Mouse (Mus musculus) ES-Bruce4 (cell line): ENCODE measurements around the gene Myo10. TPM values are rescaled to one million over a fixed set of nuclear protein-coding genes. Genes with fewer than 3 reads are reported as not detected.

ENCODE experiments used
- H3K27ac ChIP-seq: 2 replicates; pipeline ENCODE4 v1.5.1; 2012; ENCODE audit warnings: low read length, inconsistent platforms; ENCODE audit not compliant: insufficient read depth
- H3K27me3 ChIP-seq: 2 replicates; pipeline ENCODE4 v1.6.1; 2012; ENCODE audit warnings: mild to moderate bottlenecking, low read length, inconsistent platforms; ENCODE audit not compliant: control insufficient read depth, poor library complexity, insufficient read depth, severe bottlenecking
- H3K36me3 ChIP-seq: 2 replicates; pipeline ENCODE4 v1.6.1; 2012; ENCODE audit warnings: inconsistent platforms, mild to moderate bottlenecking, low read length, moderate library complexity; ENCODE audit not compliant: control insufficient read depth, poor library complexity, insufficient read depth, severe bottlenecking
- H3K4me1 ChIP-seq: one replicate; pipeline ENCODE4 v1.8.1; 2011; ENCODE audit warnings: low read length; ENCODE audit not compliant: control insufficient read depth, insufficient read depth
- H3K4me3 ChIP-seq: 2 replicates; pipeline ENCODE4 v1.5.1; 2011; ENCODE audit warnings: low read depth, mild to moderate bottlenecking, low read length
- H3K9ac ChIP-seq: 2 replicates; pipeline ENCODE4 v1.6.1; 2012; ENCODE audit warnings: low read depth, mild to moderate bottlenecking, inconsistent platforms; ENCODE audit not compliant: poor library complexity, severe bottlenecking
- H3K9me3 ChIP-seq: replicated peaks from 2 replicates; pipeline ENCODE4 v1.6.1; 2012; ENCODE audit warnings: mild to moderate bottlenecking, low read length, inconsistent platforms; ENCODE audit not compliant: control insufficient read depth, poor library complexity, insufficient read depth, severe bottlenecking
- CTCF ChIP-seq: IDR thresholded peaks from one replicate; pipeline ENCODE4 v1.8.1; 2011; ENCODE audit warnings: low read depth, low read length
- EP300 ChIP-seq: IDR thresholded peaks from 2 replicates; pipeline ENCODE4 v1.6.1; 2011; ENCODE audit warnings: low read depth, low read length; ENCODE audit not compliant: insufficient read depth
- POLR2A ChIP-seq: IDR thresholded peaks from one replicate; pipeline ENCODE4 v1.8.1; 2011; ENCODE audit warnings: low read length; ENCODE audit not compliant: insufficient read depth
- polyA plus RNA-seq: library from polyadenylated mRNA; stranded (reverse); fragments of >200 nt; gene quantifications from 2 replicates; pipeline ENCODE4 v1.2.4, GENCODE M21; 2011; ENCODE audit warnings: low read depth; ENCODE audit not compliant: missing spikeins, insufficient read depth, insufficient read length

The Myo10 gene
- polyA plus RNA-seq, 1 experiment: 171 TPM

DNA sequence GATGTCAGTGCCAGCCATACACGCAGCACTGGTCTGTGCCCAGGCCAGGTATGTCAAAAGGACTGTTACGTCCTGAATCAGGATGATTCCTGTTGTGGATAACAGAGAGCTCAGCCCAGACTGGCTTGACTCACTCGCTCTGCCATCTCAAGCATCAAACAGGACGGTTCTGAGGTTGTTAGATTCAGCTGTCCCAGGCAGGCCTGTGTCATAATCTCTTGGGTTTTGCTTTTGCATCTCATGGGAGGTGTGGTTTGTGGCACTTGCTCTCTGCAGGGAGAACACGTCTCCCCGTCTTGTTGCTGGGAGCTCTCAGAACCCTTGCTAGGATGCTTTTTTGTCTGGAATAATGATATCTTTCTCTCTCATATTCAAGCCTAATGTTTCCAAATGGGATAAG lies 97.9 kb downstream of the Myo10 start:
- Histone ChIP-seq H3K4me1 (peaks cover 10% of the 10 kb centered on the region), H3K27ac (no peak overlapping the region), H3K9ac (no peak overlapping the region), H3K27me3 (no peaks in the 10 kb centered on the region), H3K9me3 (no peaks in the 10 kb centered on the region), H3K4me3 (no peak overlapping the region), H3K36me3 (no peaks in the 10 kb centered on the region)
- no peak for TF ChIP-seq POLR2A
- TF ChIP-seq EP300: no peak
- TF ChIP-seq CTCF: no peak

DNA sequence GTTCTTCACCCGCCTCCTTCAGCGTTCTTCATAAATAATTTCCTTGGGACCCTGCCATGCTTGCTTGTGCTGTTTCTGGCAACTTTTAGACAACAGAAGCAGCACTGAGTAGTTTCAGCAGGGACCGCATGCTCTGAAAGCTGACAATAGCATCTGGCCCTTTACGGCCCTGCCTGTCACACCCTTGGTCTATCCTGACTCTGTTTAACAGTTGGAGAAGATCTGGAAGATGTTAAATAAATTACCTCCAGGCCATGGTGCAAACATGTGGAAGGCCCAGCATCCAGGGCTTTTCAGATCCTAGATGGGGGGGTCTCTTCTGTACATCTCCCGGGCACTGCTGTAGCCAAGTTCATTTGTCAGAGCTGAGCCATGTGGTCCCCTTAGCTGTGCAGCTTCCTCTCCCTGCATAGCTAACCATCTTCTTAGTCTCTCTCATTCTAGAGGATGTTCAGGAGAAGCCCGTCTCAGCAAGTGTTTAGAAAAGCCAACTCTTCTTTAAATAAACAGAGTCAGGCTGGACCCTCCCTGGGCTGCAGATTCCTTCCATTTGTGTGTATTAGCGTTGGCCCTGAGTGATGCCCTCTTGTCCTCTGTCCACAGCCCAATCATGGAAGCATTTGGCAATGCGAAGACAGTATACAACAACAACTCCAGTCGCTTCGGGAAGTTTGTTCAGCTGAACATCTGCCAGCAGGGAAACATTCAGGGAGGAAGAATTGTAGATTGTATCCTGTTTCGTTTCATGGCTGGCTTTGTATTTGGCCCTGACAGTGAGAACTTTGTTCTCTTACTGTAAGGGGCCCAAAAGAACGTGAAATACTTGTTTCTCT lies 101.2 kb downstream of the Myo10 start:
- H3K9me3 ChIP-seq: no peaks in the 10 kb centered on the region
- no peak overlapping the region for H3K4me3 ChIP-seq
- peaks cover 13% of the 10 kb centered on the region for H3K4me1 ChIP-seq
- no peak for TF ChIP-seq EP300
- TF ChIP-seq POLR2A: no peak
- no peak for TF ChIP-seq CTCF
- no peaks in the 10 kb centered on the region for H3K36me3 ChIP-seq
- H3K27ac ChIP-seq: peak overlapping the region; percentile 59
- H3K27me3 ChIP-seq: no peaks in the 10 kb centered on the region
- no peak overlapping the region for H3K9ac ChIP-seq

DNA sequence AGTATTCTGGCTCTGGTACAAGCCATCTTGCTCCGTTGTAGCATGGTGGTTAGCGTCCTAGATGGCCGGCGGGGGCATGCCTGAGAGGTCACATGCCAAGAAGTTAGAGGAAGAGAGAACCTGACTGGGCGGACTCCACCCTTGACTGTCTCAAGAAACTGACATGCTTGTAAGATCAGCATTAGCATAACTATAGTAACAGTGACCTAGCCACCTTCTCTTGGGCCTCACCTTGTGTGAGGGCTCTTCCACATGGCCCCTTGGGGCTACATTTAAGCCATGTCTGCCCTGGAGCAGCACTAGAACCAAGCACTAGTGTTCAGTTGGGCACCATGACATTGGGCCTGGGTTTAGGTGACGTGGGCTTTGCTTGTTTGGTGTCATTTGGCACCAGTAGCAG lies 102.2 kb downstream of the Myo10 start:
- peak; percentile 93 for TF ChIP-seq EP300
- no peak for TF ChIP-seq CTCF
- TF ChIP-seq POLR2A: no peak
- Histone ChIP-seq H3K9me3 (no peaks in the 10 kb centered on the region), H3K36me3 (no peaks in the 10 kb centered on the region), H3K4me1 (peaks cover 16% of the 10 kb centered on the region), H3K9ac (no peak overlapping the region), H3K27me3 (no peaks in the 10 kb centered on the region), H3K4me3 (peak overlapping the region; percentile 2; the same call in 1 of the 2 replicates), H3K27ac (peak overlapping the region; percentile 46)

DNA sequence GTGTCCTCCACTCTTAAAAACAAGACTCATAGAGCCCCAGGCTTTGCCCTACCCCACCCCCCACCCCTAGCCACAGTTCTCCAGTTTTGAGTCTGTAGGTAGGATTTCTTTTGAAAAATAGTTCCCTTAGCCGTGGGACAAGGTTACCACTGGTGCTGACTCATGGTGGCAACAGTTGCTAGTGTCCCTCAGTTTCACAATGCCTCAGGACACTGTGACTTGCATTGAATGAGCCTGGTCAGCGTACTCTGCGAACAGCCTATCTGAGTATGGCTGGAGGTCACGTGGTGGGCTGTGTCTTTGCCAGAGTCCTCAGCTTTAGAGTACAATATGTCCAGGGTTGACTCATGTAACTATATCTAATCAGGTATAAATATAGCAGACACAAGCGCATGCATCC lies 104.5 kb downstream of the Myo10 start:
- H3K4me1 ChIP-seq: peaks cover 18% of the 10 kb centered on the region
- H3K27ac ChIP-seq: peak overlapping the region; percentile 6; the same call in 1 of the 2 replicates
- no peak overlapping the region for H3K9ac ChIP-seq
- H3K9me3 ChIP-seq: no peaks in the 10 kb centered on the region
- TF ChIP-seq EP300 (peak; percentile 82), CTCF (no peak)
- H3K36me3 ChIP-seq: no peaks in the 10 kb centered on the region
- no peak overlapping the region for H3K4me3 ChIP-seq
- no peaks in the 10 kb centered on the region for H3K27me3 ChIP-seq

DNA sequence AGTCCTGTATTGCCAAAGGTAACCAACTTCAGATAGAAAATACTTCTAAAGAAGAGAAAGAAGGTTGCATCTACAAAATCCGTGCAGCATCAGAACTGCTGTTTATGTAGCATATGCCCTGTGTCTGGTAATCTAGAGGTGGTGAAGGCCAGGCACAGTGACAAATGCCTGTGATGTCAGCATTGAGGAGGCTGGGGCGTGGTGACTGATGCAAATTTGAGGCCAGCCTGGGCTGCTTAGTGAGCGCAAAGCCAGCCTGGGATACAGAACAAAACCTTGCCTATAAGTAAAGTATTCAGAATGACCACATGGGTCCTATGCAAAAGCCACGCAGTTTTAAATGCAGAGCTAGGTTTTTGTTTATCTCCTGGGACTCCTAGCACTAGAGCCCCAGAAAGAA lies 106.2 kb downstream of the Myo10 start:
- Histone ChIP-seq H3K27ac (peak overlapping the region; percentile 68), H3K9me3 (no peaks in the 10 kb centered on the region), H3K36me3 (no peaks in the 10 kb centered on the region), H3K9ac (no peak overlapping the region), H3K4me3 (no peak overlapping the region), H3K27me3 (no peaks in the 10 kb centered on the region), H3K4me1 (peaks cover 17% of the 10 kb centered on the region)
- no peak for TF ChIP-seq CTCF
- no peak for TF ChIP-seq POLR2A
- no peak for TF ChIP-seq EP300

DNA sequence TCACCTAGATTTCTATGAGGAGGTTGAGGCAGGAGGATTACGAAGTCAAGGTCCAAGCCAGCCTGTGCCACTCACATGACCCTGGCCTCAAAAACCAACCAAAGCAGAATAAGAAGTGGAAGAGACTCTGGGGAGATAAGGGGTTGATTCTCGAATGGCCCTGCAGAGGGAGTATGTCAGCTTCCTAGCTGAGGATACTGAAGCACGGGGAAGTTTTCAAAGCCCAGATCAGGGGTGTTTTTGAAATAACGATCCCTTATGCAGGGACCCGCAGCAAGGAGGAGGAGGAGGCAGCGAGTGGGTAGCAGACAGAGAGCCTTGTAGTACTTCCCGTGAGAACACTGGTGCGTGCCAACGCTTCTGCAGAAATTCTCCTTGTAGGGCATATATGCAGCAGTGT lies 108.7 kb downstream of the Myo10 start:
- peaks cover 6% of the 10 kb centered on the region for H3K4me1 ChIP-seq
- no peaks in the 10 kb centered on the region for H3K36me3 ChIP-seq
- no peak overlapping the region for H3K9ac ChIP-seq
- H3K9me3 ChIP-seq: no peaks in the 10 kb centered on the region
- no peak overlapping the region for H3K27ac ChIP-seq
- TF ChIP-seq CTCF: no peak
- TF ChIP-seq POLR2A: no peak
- TF ChIP-seq EP300: no peak
- H3K27me3 ChIP-seq: no peaks in the 10 kb centered on the region
- H3K4me3 ChIP-seq: no peak overlapping the region
